Mouse (Mus musculus) intestine, postnatal 0 days (tissue): ENCODE measurements at regions not wholly inside any gene's neighbourhood (a gene's known extent, or its start where the extent isn't known, plus 50 kb on each side); places are given as distances from the start of the nearest gene placed in this dataset.

ENCODE experiments used
- ATAC-seq: fragments of 200-750 bp; cut with Nextera tagmentation; 2 replicates; pipeline ENCODE4 v1.8.0; 2017; ENCODE audit warnings: mild to moderate bottlenecking, moderate TSS enrichment, moderate library complexity
- H3K27ac ChIP-seq: fragments of 300-500 bp; sonication (generic); 2 replicates; pipeline ENCODE4 v1.5.1; 2014; ENCODE audit warnings: mild to moderate bottlenecking, low read depth, low read length, moderate library complexity
- H3K27me3 ChIP-seq: fragments of 300-500 bp; sonication (generic); replicated peaks from 2 replicates; pipeline ENCODE4 v1.6.1; 2014; ENCODE audit warnings: low read length, mixed read lengths; ENCODE audit not compliant: control insufficient read depth, insufficient read depth
- H3K36me3 ChIP-seq: fragments of 300-500 bp; sonication (generic); 2 replicates; pipeline ENCODE4 v1.6.1; 2014; ENCODE audit warnings: mild to moderate bottlenecking, moderate library complexity; ENCODE audit not compliant: control insufficient read depth, insufficient read depth
- H3K4me1 ChIP-seq: fragments of 300-500 bp; sonication (generic); replicated peaks from 2 replicates; pipeline ENCODE4 v1.6.1; 2014; ENCODE audit warnings: antibody characterized with exemption, low read length, mixed read lengths; ENCODE audit not compliant: control insufficient read depth, insufficient read depth
- H3K4me2 ChIP-seq: fragments of 300-500 bp; sonication (generic); replicated peaks from 2 replicates; pipeline ENCODE4 v1.6.1; 2014; ENCODE audit warnings: low read depth, mild to moderate bottlenecking, moderate library complexity
- H3K4me3 ChIP-seq: fragments of 300-500 bp; sonication (generic); 2 replicates; pipeline ENCODE4 v1.5.1; 2014; ENCODE audit warnings: low read depth, low read length
- H3K9ac ChIP-seq: fragments of 300-500 bp; sonication (generic); 2 replicates; pipeline ENCODE4 v1.6.1; 2014; ENCODE audit warnings: mild to moderate bottlenecking, low read depth, low read length
- H3K9me3 ChIP-seq: fragments of 300-500 bp; sonication (generic); 2 replicates; pipeline ENCODE4 v1.6.1; 2016; ENCODE audit warnings: mixed run types; ENCODE audit not compliant: control insufficient read depth
- CTCF ChIP-seq: sonication (generic); IDR thresholded peaks from 2 replicates; pipeline ENCODE4 v1.5.1; 2016; ENCODE audit warnings: low read depth, mild to moderate bottlenecking, control low read depth, antibody characterized with exemption, moderate library complexity
- WGBS: fragments of 180-500 bp; shearing (Covaris S2); extraction: QIAGEN DNeasy Blood & Tissue Kit; methylation state at CpG from one replicate; pipeline ENCODE4 v1.1.7; 2014; 5-methylcytosine and 5-hydroxymethylcytosine counted together

- Histone ChIP-seq H3K9ac (no peak overlapping the region), H3K4me3 (no peak overlapping the region), H3K27me3 (no peaks in the 10 kb centered on the region), H3K4me1 (no peaks in the 10 kb centered on the region), H3K27ac (no peak overlapping the region), H3K9me3 (no peaks in the 10 kb centered on the region), H3K4me2 (no peak overlapping the region), H3K36me3 (no peaks in the 10 kb centered on the region)
- ATAC-seq: no peak
- 76% methylated on average over 4 of the region's 4 CpGs for WGBS
- TF ChIP-seq CTCF: no peak
Measured at GRCm38 (mm10) chr9:113433424-113433823, 274.6 kb downstream of the Pdcd6ip start.

DNA sequence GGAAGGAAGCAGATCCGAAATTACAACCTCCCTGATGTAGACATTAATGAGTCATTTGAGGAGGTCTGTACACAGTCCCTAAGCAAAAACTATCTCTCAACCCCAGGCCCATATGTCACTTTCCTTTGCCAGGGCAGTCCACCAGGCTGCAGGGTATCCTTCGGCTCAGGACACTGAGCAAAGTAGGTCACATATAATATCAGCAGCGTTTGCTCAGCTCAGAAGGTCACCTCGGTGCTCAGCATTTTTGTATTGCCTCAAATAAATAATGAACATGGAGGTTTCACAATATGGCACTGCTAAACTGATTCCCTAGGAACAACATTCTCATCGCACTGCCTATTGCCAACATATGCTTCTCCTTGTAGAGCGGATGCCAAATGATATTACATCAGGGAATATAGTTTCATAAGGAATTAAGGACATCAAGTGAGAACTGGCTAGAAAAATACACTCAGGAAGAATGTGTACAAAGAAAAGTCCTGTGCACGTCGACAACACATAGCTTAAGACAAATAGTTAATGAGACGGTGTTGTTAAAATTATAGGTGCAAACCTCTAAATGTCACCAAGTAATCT, 275.4 kb downstream of the Pdcd6ip start:
- Histone ChIP-seq H3K27ac (no peak overlapping the region), H3K4me2 (no peak overlapping the region), H3K36me3 (no peaks in the 10 kb centered on the region), H3K4me1 (no peaks in the 10 kb centered on the region), H3K9ac (no peak overlapping the region), H3K27me3 (no peaks in the 10 kb centered on the region), H3K4me3 (no peak overlapping the region), H3K9me3 (no peaks in the 10 kb centered on the region)
- ATAC-seq: no peak
- TF ChIP-seq CTCF: no peak
- WGBS: 81% methylated on average over 9 of the region's 9 CpGs

GRCm38 (mm10) chr9:113430411-113430810, 277.6 kb downstream of the Pdcd6ip start:
- H3K4me3 ChIP-seq: no peak overlapping the region
- no peak for TF ChIP-seq CTCF
- H3K27me3 ChIP-seq: no peaks in the 10 kb centered on the region
- no peak overlapping the region for H3K27ac ChIP-seq
- H3K36me3 ChIP-seq: no peaks in the 10 kb centered on the region
- no peak for ATAC-seq
- WGBS: 71% methylated on average over 4 of the region's 4 CpGs
- H3K9ac ChIP-seq: no peak overlapping the region
- no peak overlapping the region for H3K4me2 ChIP-seq
- no peaks in the 10 kb centered on the region for H3K4me1 ChIP-seq
- H3K9me3 ChIP-seq: no peaks in the 10 kb centered on the region

DNA sequence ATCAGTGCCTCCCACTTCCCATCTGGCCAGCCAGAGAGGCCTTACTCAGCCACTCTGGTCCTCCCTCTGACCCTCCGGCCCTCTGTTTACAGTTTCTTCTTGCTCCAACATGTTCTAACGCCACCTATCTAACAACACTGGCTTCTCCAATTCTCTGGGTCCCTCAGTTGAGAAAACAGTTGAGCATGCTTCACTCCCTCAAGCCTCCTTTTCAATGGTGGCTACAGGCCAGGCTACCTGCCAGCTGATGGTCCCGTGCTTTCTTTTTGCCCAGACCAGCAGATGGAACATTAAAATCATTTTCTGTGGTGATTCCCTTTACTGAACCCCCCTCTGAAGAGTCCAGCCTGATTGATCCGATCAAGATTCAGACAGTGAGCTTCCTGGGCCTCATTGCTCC, 280.8 kb downstream of the Pdcd6ip start:
- ATAC-seq: no peak
- Histone ChIP-seq H3K9me3 (no peaks in the 10 kb centered on the region), H3K4me1 (no peaks in the 10 kb centered on the region), H3K27ac (no peak overlapping the region), H3K9ac (no peak overlapping the region), H3K27me3 (no peaks in the 10 kb centered on the region), H3K4me3 (no peak overlapping the region), H3K4me2 (no peak overlapping the region), H3K36me3 (no peaks in the 10 kb centered on the region)
- TF ChIP-seq CTCF: no peak
- 77% methylated on average over 4 of the region's 4 CpGs for WGBS

DNA sequence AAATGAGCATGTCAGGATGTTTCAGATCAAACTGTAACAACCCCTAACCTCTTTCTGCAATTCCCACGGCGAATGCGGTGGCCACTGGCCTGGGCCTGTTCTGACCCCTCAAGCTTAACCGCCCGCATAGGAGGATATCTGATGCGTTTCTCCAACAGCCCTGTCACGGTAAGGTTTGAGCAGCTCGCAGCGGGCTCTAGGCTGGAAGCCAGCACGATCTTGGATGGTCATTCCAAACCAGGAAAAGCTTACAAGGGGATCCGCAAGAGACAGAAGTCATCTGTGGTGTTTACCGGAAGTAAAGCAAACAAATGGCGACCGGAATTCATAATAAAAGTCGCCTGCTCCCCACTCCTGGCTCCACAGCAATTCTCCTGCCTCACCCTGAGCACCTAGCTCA, 281.7 kb downstream of the Pdcd6ip start:
- Histone ChIP-seq H3K9me3 (no peaks in the 10 kb centered on the region), H3K27me3 (no peaks in the 10 kb centered on the region), H3K4me2 (no peak overlapping the region), H3K27ac (no peak overlapping the region), H3K36me3 (no peaks in the 10 kb centered on the region), H3K4me3 (no peak overlapping the region), H3K9ac (no peak overlapping the region), H3K4me1 (no peaks in the 10 kb centered on the region)
- no peak for ATAC-seq
- 76% methylated on average over 15 of the region's 15 CpGs for WGBS
- TF ChIP-seq CTCF: no peak

DNA sequence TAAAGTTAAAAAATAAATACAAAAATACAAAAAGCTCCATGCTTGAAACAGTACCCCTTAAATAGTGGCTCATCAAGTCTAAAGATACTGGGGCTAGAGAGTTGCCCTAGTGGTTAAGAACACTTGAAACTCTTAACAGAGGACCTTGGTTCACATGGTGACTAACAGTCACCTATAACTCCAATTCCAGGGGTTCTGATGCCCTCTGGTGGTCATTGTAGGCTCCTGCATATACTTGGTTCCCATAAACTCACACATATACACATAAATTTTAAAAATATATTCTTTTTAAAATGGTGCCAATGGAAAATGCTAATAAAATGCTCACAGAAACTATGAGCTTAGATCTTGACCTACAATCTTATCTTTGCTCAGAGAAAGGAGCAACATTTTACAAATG, 286.4 kb downstream of the Pdcd6ip start:
- no peaks in the 10 kb centered on the region for H3K9me3 ChIP-seq
- no peak overlapping the region for H3K9ac ChIP-seq
- H3K27me3 ChIP-seq: no peaks in the 10 kb centered on the region
- no peak overlapping the region for H3K27ac ChIP-seq
- H3K4me3 ChIP-seq: no peak overlapping the region
- H3K4me2 ChIP-seq: no peak overlapping the region
- H3K4me1 ChIP-seq: no peaks in the 10 kb centered on the region
- no peak for ATAC-seq
- no peaks in the 10 kb centered on the region for H3K36me3 ChIP-seq
- peak; percentile 40 for TF ChIP-seq CTCF

DNA sequence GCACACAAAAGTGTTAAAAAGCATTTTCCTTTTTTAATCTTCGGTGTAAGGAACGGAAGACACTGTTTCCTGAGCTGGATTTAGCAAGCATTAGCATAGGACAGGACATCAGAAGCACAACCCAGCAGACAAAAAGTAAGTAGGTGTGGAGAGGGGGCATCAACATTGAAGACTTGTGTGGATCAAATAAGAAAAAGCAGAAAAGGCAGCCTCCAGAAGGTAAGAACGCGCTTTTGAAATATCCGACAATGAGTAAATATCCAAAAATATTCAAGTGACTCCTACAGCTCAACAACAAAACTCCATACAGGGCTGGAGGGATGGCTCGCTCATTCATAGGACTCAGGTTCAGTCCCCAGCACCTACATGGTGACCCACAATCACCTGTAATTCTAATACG, 286.9 kb downstream of the Pdcd6ip start:
- Histone ChIP-seq H3K9me3 (no peaks in the 10 kb centered on the region), H3K27me3 (no peaks in the 10 kb centered on the region), H3K36me3 (no peaks in the 10 kb centered on the region), H3K4me1 (no peaks in the 10 kb centered on the region), H3K4me3 (no peak overlapping the region), H3K9ac (no peak overlapping the region), H3K27ac (no peak overlapping the region), H3K4me2 (no peak overlapping the region)
- ATAC-seq: no peak
- WGBS: 92% methylated on average over 7 of the region's 7 CpGs
- no peak for TF ChIP-seq CTCF
